Mouse (Mus musculus): ENCODE results near the gene Kcnh1. TPM values are rescaled to one million over a fixed set of nuclear protein-coding genes. Genes with fewer than 3 reads are reported as not detected.

Kcnh1 gene
- polyA plus RNA-seq, 1 experiment from 2014 or later: 0.64 TPM

DNA sequence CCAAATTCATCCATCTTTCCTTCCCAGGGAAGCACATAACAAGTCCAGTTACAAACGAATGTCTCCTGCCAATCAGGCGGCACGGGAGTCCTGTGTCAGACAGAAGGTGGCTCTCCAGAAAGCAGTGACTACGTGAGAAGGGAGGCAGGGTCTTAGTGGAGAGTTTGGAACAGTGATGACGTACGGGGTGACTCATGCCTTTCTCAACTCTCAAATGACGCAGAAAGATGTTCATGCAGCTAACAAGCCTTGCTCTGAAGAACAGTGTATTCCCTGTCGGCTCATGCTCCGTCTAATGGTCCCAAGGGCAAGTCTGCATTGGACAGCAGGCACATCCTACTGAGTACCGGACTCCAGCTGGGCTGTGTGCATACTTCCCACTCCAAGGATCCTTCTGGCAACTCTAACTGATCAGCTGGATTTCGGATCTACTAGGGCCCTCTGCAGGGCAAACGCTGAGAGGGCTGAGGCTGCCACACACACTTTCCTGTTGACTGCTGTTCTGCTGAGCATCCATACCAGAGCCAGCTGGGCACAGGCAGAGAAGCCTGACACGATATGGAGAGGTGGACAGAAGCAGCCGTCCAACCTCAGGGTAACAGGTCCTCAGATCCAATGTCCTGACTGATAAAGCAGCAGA lies 335.3 kb downstream of the Kcnh1 start:
- H3K27ac ChIP-seq (ENCODE audit: low read length): no peak overlapping the region

DNA sequence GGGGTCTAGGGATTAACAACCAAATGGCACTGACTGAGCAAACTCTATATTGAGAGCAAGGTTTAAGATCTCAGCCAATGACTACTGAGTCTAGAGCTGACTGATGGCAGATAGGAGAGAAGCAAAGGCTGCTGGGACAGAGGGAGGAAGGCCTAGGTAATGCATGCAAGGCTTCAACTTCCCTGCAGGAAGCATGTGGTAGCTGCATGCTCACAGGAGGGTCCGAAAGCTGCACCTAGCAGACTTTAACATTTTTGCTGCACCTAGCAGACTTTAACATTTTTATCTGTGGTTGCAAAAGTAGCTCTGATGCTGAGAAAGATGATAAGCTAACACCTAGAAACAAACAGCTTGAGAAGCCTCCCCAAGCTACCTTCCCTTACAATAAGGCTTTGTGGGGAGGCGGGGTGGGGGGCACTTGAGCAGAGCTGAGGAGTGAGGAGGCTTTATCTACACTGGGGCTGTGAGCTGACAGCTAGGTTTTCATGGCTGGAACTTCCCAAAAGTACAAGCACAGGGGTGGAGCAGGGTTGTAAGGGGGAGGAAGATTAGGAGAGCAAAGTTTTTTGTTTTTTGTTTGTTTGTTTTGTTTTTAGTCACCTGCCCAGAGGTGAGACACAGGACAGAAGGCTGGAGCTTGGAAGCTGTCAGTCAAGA lies 341.0 kb downstream of the Kcnh1 start:
- ATAC-seq: no peak

More for the DNA sequence above, 335.3 kb downstream of the Kcnh1 start:
- 75% methylated on average over 14 of the region's 14 CpGs for WGBS
- Histone ChIP-seq H3K4me2 (ENCODE audit: low read depth, low read length) (no peak overlapping the region), H3K4me3 (ENCODE audit: low read length) (no peak overlapping the region), H3K9ac (ENCODE audit: low read depth, low read length) (no peak overlapping the region), H3K36me3 (ENCODE audit: control insufficient read depth, insufficient read depth, low read length) (no peaks in the 10 kb centered on the region), H3K9me3 (ENCODE audit: control insufficient read depth, low read length) (no peaks in the 10 kb centered on the region), H3K27me3 (replicated peaks; ENCODE audit: control insufficient read depth, insufficient read depth, low read length) (no peaks in the 10 kb centered on the region), H3K4me1 (ENCODE audit: control insufficient read depth, insufficient read depth, low read length) (peaks cover 7% of the 10 kb centered on the region)
- no peak for ATAC-seq

DNA sequence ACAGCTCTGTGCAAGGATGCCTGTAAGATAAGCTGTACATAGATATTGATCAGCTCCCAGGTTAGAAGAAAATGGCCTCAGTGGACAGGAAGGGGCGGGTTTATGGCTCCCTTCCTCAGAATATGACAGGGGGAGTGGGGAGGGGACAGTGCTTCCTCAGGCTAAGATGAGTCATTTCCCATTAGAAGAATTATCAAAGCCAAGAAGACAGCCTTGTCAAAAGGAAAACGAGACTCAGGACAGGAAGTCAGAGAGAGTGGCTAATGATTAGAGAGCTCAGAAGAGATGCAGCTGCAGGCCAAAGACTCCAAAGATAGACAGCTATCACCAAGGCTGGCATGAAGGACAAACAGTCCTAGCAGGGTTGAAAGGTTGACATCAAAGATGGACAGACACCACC lies 341.6 kb downstream of the Kcnh1 start:
- H3K27me3 ChIP-seq (replicated peaks; ENCODE audit: control insufficient read depth, insufficient read depth, low read length): no peaks in the 10 kb centered on the region
- no peak overlapping the region for H3K4me3 ChIP-seq (ENCODE audit: low read length)
- no peaks in the 10 kb centered on the region for H3K9me3 ChIP-seq (ENCODE audit: control insufficient read depth, low read length)
- WGBS: 49% methylated on average over 2 of the region's 2 CpGs
- H3K9ac ChIP-seq (ENCODE audit: low read depth, low read length): no peak overlapping the region
- H3K27ac ChIP-seq (ENCODE audit: low read length): no peak overlapping the region
- no peaks in the 10 kb centered on the region for H3K36me3 ChIP-seq (ENCODE audit: control insufficient read depth, insufficient read depth, low read length)
- no peak overlapping the region for H3K4me2 ChIP-seq (ENCODE audit: low read depth, low read length)
- ATAC-seq: no peak
- no peaks in the 10 kb centered on the region for H3K4me1 ChIP-seq (ENCODE audit: control insufficient read depth, insufficient read depth, low read length)

More for the DNA sequence above, 341.0 kb downstream of the Kcnh1 start:
- Histone ChIP-seq H3K9ac (ENCODE audit: low read depth, low read length) (no peak overlapping the region), H3K4me3 (ENCODE audit: low read length) (no peak overlapping the region), H3K4me1 (ENCODE audit: control insufficient read depth, insufficient read depth, low read length) (no peaks in the 10 kb centered on the region), H3K36me3 (ENCODE audit: control insufficient read depth, insufficient read depth, low read length) (no peaks in the 10 kb centered on the region), H3K9me3 (ENCODE audit: control insufficient read depth, low read length) (no peaks in the 10 kb centered on the region), H3K27ac (ENCODE audit: low read length) (no peak overlapping the region), H3K4me2 (ENCODE audit: low read depth, low read length) (no peak overlapping the region), H3K27me3 (replicated peaks; ENCODE audit: control insufficient read depth, insufficient read depth, low read length) (no peaks in the 10 kb centered on the region)
- 72% methylated on average over 2 of the region's 2 CpGs for WGBS

DNA sequence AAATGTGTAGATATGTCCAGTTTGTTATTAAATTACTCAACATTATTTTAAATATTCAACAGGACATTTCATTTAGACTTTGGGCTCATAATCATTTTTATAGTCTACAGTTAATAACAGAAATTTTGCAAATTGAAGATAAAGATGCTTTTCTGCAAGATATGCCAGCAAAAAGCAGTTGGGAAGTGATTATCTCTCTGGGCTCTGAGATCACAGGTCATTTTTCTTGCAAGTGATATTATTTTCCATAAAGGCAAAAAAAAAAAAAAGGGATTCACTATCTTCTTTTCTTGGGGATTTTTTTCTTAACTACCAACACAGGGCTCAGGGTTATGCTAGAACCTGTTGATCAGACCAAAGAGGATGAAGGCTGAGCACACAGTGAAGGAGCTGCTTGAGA lies 342.4 kb downstream of the Kcnh1 start:
- Histone ChIP-seq H3K27me3 (replicated peaks; ENCODE audit: control insufficient read depth, insufficient read depth, low read length) (no peaks in the 10 kb centered on the region), H3K36me3 (ENCODE audit: control insufficient read depth, insufficient read depth, low read length) (no peaks in the 10 kb centered on the region), H3K4me1 (ENCODE audit: control insufficient read depth, insufficient read depth, low read length) (no peaks in the 10 kb centered on the region), H3K4me2 (ENCODE audit: low read depth, low read length) (no peak overlapping the region), H3K9ac (ENCODE audit: low read depth, low read length) (no peak overlapping the region), H3K9me3 (ENCODE audit: control insufficient read depth, low read length) (no peaks in the 10 kb centered on the region), H3K4me3 (ENCODE audit: low read length) (no peak overlapping the region), H3K27ac (ENCODE audit: low read length) (no peak overlapping the region)
- no peak for ATAC-seq

DNA sequence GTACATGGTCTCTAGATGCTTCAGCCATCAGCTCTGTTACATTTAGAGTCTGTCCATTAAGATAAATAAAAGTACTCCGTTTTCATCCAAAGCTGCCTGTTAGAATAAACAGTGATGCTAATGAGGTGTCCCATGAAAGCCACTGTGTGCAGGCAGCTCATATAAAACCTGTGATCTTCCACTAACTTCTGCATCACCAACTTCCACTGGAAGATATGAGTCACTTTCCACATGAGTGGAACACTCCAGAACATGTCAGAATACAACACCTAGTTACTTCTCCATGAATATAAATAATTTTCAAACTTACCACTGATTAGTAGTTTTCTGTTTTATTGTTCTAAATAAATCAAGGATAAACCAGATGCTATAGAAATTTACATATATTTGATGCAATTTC lies 345.9 kb downstream of the Kcnh1 start:
- Histone ChIP-seq H3K4me2 (ENCODE audit: low read depth, low read length) (no peak overlapping the region), H3K4me3 (ENCODE audit: low read length) (no peak overlapping the region), H3K9me3 (ENCODE audit: control insufficient read depth, low read length) (no peaks in the 10 kb centered on the region), H3K9ac (ENCODE audit: low read depth, low read length) (no peak overlapping the region), H3K27ac (ENCODE audit: low read length) (no peak overlapping the region), H3K27me3 (replicated peaks; ENCODE audit: control insufficient read depth, insufficient read depth, low read length) (no peaks in the 10 kb centered on the region), H3K36me3 (ENCODE audit: control insufficient read depth, insufficient read depth, low read length) (no peaks in the 10 kb centered on the region), H3K4me1 (ENCODE audit: control insufficient read depth, insufficient read depth, low read length) (no peaks in the 10 kb centered on the region)
- ATAC-seq: no peak
- WGBS: 40% methylated on average over 1 of the region's 1 CpGs

DNA sequence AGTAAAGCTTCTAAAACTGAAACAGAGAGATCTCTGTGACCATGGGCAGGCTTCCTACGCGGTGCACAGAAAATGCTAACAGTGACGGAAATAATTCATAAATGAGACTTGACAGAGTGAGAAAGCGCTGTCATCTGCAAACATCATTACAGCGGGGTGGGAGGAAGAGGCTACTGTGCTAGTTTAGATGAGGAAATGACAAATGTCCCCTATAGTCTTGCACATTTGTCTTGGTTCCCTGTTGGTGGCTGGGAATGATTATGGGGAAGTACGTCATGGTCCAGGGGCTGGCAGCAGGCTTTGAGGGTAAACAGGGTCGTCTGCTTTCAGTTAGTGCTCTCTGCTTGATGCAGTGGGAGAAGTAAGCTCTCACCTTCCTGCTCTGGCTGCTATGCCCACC lies 346.6 kb downstream of the Kcnh1 start:
- H3K4me1 ChIP-seq (ENCODE audit: control insufficient read depth, insufficient read depth, low read length): no peaks in the 10 kb centered on the region
- H3K36me3 ChIP-seq (ENCODE audit: control insufficient read depth, insufficient read depth, low read length): no peaks in the 10 kb centered on the region
- no peaks in the 10 kb centered on the region for H3K27me3 ChIP-seq (replicated peaks; ENCODE audit: control insufficient read depth, insufficient read depth, low read length)
- no peak overlapping the region for H3K4me3 ChIP-seq (ENCODE audit: low read length)
- no peak overlapping the region for H3K9ac ChIP-seq (ENCODE audit: low read depth, low read length)
- no peaks in the 10 kb centered on the region for H3K9me3 ChIP-seq (ENCODE audit: control insufficient read depth, low read length)
- no peak overlapping the region for H3K4me2 ChIP-seq (ENCODE audit: low read depth, low read length)
- no peak overlapping the region for H3K27ac ChIP-seq (ENCODE audit: low read length)
- WGBS: 67% methylated on average over 7 of the region's 7 CpGs
- no peak for ATAC-seq

DNA sequence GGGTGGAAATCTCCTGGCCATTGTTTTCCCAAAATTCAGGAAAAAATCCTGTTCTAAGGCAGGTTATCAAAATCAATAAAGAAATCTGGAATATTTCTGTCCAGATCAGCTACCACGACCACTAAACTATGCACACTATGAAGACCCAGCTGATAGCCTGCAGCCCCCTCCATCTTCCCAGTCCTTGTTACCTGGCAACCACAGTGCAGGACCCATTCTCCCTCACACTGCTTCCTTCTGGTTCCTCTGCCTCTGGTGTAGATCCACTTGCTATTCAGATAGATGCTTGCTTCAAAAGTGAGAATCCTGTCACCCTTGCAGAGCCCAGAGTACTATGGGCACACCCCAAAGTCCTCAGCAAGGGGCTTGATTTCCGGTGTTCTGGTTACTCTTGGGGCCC lies 351.5 kb downstream of the Kcnh1 start:
- no peak overlapping the region for H3K9ac ChIP-seq (ENCODE audit: low read depth, low read length)
- H3K27me3 ChIP-seq (replicated peaks; ENCODE audit: control insufficient read depth, insufficient read depth, low read length): no peaks in the 10 kb centered on the region
- no peak overlapping the region for H3K4me3 ChIP-seq (ENCODE audit: low read length)
- H3K4me1 ChIP-seq (ENCODE audit: control insufficient read depth, insufficient read depth, low read length): no peaks in the 10 kb centered on the region
- ATAC-seq: no peak
- no peaks in the 10 kb centered on the region for H3K36me3 ChIP-seq (ENCODE audit: control insufficient read depth, insufficient read depth, low read length)
- no peak overlapping the region for H3K27ac ChIP-seq (ENCODE audit: low read length)
- no peaks in the 10 kb centered on the region for H3K9me3 ChIP-seq (ENCODE audit: control insufficient read depth, low read length)
- WGBS: 77% methylated on average over 2 of the region's 2 CpGs
- H3K4me2 ChIP-seq (ENCODE audit: low read depth, low read length): no peak overlapping the region

DNA sequence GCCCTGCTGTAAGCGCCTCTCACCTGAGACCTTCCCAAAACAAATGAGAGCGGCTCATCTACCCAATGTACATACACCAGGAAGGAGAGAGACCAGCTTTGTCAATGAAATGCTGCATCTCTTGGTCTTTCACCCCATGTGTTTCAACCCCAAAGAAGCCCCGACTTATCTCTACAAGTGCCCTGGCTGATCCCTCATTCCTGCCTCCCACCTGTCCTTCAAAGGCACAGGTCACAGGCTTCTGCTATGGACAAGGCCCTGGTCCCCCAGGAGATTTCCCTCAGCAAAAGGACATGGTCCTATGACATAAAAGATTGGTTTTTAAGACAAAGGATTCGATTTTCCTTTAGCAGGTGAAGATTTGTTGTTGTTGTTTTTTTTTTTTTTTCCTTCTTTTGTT lies 353.1 kb downstream of the Kcnh1 start:
- no peak overlapping the region for H3K4me2 ChIP-seq (ENCODE audit: low read depth, low read length)
- no peaks in the 10 kb centered on the region for H3K27me3 ChIP-seq (replicated peaks; ENCODE audit: control insufficient read depth, insufficient read depth, low read length)
- no peak for ATAC-seq
- H3K36me3 ChIP-seq (ENCODE audit: control insufficient read depth, insufficient read depth, low read length): no peaks in the 10 kb centered on the region
- H3K9ac ChIP-seq (ENCODE audit: low read depth, low read length): no peak overlapping the region
- H3K27ac ChIP-seq (ENCODE audit: low read length): no peak overlapping the region
- H3K4me3 ChIP-seq (ENCODE audit: low read length): no peak overlapping the region
- H3K9me3 ChIP-seq (ENCODE audit: control insufficient read depth, low read length): no peaks in the 10 kb centered on the region
- WGBS: 84% methylated on average over 4 of the region's 4 CpGs
- H3K4me1 ChIP-seq (ENCODE audit: control insufficient read depth, insufficient read depth, low read length): no peaks in the 10 kb centered on the region

DNA sequence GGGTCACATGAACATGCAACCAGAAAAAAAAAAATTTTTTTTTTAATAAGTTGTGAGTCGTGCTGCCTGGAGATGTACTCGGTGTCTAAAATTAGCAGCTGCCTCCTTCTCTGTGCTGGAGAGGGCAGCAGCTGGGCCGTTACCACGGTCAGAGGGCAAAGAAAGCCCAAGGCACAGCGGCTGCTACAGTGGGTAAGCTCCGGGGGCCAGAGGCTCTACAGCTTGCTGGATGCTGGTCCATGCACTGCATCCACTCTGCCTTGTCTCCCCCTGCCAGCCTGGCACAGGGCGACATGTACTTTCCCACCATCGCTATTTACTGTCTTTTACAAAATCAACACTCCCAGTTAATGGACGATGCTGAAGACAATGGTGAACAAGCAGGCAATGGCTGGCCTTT lies 353.5 kb downstream of the Kcnh1 start:
- H3K9me3 ChIP-seq (ENCODE audit: control insufficient read depth, low read length): no peaks in the 10 kb centered on the region

DNA sequence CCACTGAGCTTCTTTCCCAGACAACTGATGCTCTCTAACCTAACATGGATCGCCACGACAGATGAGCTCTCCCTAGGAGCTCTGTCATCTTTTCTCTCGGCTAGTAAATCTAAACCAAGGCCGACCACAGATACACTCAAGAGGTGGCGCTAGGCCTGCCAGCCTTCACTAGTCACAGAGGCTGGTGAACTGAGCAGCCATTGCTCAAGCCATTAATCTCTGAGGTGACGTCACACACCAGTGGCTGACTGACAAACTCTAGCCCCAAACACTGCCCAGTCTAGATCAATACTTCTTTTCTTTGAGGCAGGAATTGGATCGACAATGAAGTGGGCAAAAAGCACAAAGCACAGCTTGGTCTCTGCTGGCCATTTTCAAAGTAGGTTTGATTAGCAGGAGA lies 354.3 kb downstream of the Kcnh1 start:
- Histone ChIP-seq H3K4me1 (ENCODE audit: control insufficient read depth, insufficient read depth, low read length) (no peaks in the 10 kb centered on the region), H3K9me3 (ENCODE audit: control insufficient read depth, low read length) (no peaks in the 10 kb centered on the region), H3K9ac (ENCODE audit: low read depth, low read length) (no peak overlapping the region), H3K27me3 (replicated peaks; ENCODE audit: control insufficient read depth, insufficient read depth, low read length) (no peaks in the 10 kb centered on the region), H3K4me3 (ENCODE audit: low read length) (no peak overlapping the region), H3K4me2 (ENCODE audit: low read depth, low read length) (no peak overlapping the region), H3K36me3 (ENCODE audit: control insufficient read depth, insufficient read depth, low read length) (no peaks in the 10 kb centered on the region), H3K27ac (ENCODE audit: low read length) (no peak overlapping the region)
- no peak for ATAC-seq
- WGBS: 69% methylated on average over 7 of the region's 7 CpGs

More for the DNA sequence above, 353.5 kb downstream of the Kcnh1 start:
- Histone ChIP-seq H3K4me1 (ENCODE audit: control insufficient read depth, insufficient read depth, low read length) (no peaks in the 10 kb centered on the region), H3K27me3 (replicated peaks; ENCODE audit: control insufficient read depth, insufficient read depth, low read length) (no peaks in the 10 kb centered on the region), H3K4me2 (ENCODE audit: low read depth, low read length) (no peak overlapping the region), H3K4me3 (ENCODE audit: low read length) (no peak overlapping the region), H3K36me3 (ENCODE audit: control insufficient read depth, insufficient read depth, low read length) (no peaks in the 10 kb centered on the region), H3K27ac (ENCODE audit: low read length) (no peak overlapping the region), H3K9ac (ENCODE audit: low read depth, low read length) (no peak overlapping the region)
- no peak for ATAC-seq
- WGBS: 73% methylated on average over 9 of the region's 9 CpGs
